Mouse (Mus musculus) brain, embryonic 14.5 days (tissue): ENCODE results near the gene Pou4f2.

Experiments used
- CTCF ChIP-seq: fragments of 200-500 bp; IDR thresholded peaks from 2 replicates; pipeline ENCODE4 v1.5.1; 2012; ENCODE audit warnings: inconsistent platforms, mild to moderate bottlenecking, moderate library complexity, borderline replicate concordance; ENCODE audit not compliant: insufficient read depth, insufficient read length; ENCODE audit errors: extremely low read depth
- POLR2A ChIP-seq: fragments of 200-500 bp; IDR thresholded peaks from 2 replicates; pipeline ENCODE4 v1.6.1; 2012; ENCODE audit warnings: mild to moderate bottlenecking, inconsistent platforms, borderline replicate concordance; ENCODE audit not compliant: poor library complexity, insufficient read depth, insufficient read length, severe bottlenecking; ENCODE audit errors: extremely low read depth

GRCm38 (mm10) chr8:78467889-78468288 is 31.4 kb upstream of the Pou4f2 start:
- no peak for TF ChIP-seq POLR2A
- TF ChIP-seq CTCF = no peak
